Mouse (Mus musculus) olfactory bulb, adult 2 months (tissue): ENCODE data around the gene Skap2.

Experiments
- CTCF ChIP-seq: fragments of 200-500 bp; IDR thresholded peaks from 2 replicates; pipeline ENCODE4 v1.5.1; 2012; ENCODE audit warnings: low read depth, mild to moderate bottlenecking, low read length, moderate library complexity; ENCODE audit not compliant: insufficient read depth
- POLR2A ChIP-seq: fragments of 200-500 bp; IDR thresholded peaks from 2 replicates; pipeline ENCODE4 v1.6.1; 2012; ENCODE audit warnings: mild to moderate bottlenecking, low read depth, low read length, moderate library complexity; ENCODE audit not compliant: insufficient read depth

DNA sequence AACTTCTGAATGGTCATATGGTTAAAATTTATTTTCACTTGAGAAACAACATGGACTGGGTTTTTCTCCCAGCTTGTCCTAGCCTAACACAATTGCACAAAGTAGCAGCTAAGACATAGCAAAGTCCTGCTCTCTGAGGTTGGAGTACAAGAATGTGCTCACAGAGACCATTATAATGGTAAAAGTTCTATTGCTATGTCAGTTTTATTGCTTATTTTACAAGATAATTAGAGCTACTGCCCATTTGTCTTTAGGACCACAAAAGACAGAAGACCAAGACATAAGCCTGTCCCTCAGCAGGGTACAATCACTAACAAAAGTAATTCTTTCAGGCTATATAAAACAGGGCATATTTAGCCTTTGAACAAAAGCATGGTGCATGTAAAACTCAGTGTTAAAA, 64.7 kb downstream of the Skap2 start:
- no peak for TF ChIP-seq CTCF
- no peak for TF ChIP-seq POLR2A
